Mouse (Mus musculus) small intestine, adult 2 months (tissue): Measurements from ENCODE around the gene 2010111I01Rik. TPM values are rescaled to one million over a fixed set of nuclear protein-coding genes. Genes with fewer than 3 reads are reported as not detected.
"Not testable (repeated sequence)": the region's sequence is repeated elsewhere in the genome, so short reads cannot be mapped to it uniquely, and the experiment has no call there.

Experiments used
- H3K27ac ChIP-seq: fragments of 200-500 bp; 2 replicates; pipeline ENCODE4 v1.5.1; 2012; ENCODE audit warnings: low read depth, low read length, control low read depth, inconsistent platforms; ENCODE audit not compliant: insufficient read depth
- H3K27me3 ChIP-seq: fragments of 200-500 bp; 2 replicates; pipeline ENCODE4 v1.6.1; 2012; ENCODE audit warnings: mild to moderate bottlenecking, moderate library complexity, low read length, inconsistent platforms; ENCODE audit not compliant: control insufficient read depth, insufficient read depth
- H3K36me3 ChIP-seq: fragments of 200-500 bp; 2 replicates; pipeline ENCODE4 v1.6.1; 2012; ENCODE audit warnings: mild to moderate bottlenecking, low read length, control low read depth, inconsistent platforms; ENCODE audit not compliant: control insufficient read depth, insufficient read depth
- H3K4me1 ChIP-seq: fragments of 200-500 bp; 2 replicates; pipeline ENCODE4 v1.6.1; 2012; ENCODE audit warnings: low read length, inconsistent platforms, mixed read lengths; ENCODE audit not compliant: control insufficient read depth, insufficient read depth, insufficient read length
- H3K4me3 ChIP-seq: fragments of 200-500 bp; 2 replicates; pipeline ENCODE4 v1.5.1; 2012; ENCODE audit warnings: low read depth, mild to moderate bottlenecking, control low read depth, inconsistent platforms, low read length, moderate library complexity
- CTCF ChIP-seq: fragments of 200-500 bp; IDR thresholded peaks from 2 replicates; pipeline ENCODE4 v1.5.1; 2012; ENCODE audit warnings: low read depth, mild to moderate bottlenecking, control low read depth, inconsistent platforms, low read length, moderate library complexity, mixed read lengths; ENCODE audit not compliant: insufficient replicate concordance, insufficient read length; ENCODE audit errors: extremely low read depth
- POLR2A ChIP-seq: fragments of 200-500 bp; IDR thresholded peaks from 2 replicates; pipeline ENCODE4 v1.6.1; 2012; ENCODE audit warnings: low read depth, mild to moderate bottlenecking, control low read depth, inconsistent platforms, low read length, moderate library complexity
- WGBS: fragments of 180-500 bp; shearing (Covaris S2); methylation state at CpG from one replicate; pipeline ENCODE4 v1.1.7; 2018; 5-methylcytosine and 5-hydroxymethylcytosine counted together
- polyA plus RNA-seq: library from polyadenylated mRNA; depleted of rRNA; stranded (reverse); fragments of >200 nt; gene quantifications from 2 replicates; pipeline ENCODE4 v1.2.3, GENCODE M21; 2012

The 2010111I01Rik gene
- polyA plus RNA-seq, 1 experiment, result 48.4 TPM

DNA sequence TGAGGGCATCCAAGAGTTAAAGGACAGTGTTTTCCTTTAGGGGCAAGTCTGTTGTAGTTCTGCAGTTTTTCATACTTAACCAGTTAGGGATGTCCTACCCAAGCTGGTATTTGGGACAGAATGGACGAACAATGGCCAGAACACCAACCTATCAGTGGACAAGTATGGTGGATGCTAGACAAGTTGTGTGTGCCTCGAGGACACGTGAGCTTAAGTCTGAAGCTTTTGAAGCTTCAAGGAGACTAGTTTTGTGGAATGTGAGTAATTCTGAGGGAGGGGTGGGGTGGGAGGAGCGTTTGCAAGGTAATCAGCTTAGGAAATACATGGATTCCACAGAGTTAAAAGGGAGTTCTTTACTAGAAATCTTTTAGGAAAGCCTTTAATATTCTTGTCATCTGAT lies 115.5 kb downstream of the 2010111I01Rik start:
- Histone ChIP-seq H3K36me3 (no peaks in the 10 kb centered on the region), H3K27ac (no peak overlapping the region)

DNA sequence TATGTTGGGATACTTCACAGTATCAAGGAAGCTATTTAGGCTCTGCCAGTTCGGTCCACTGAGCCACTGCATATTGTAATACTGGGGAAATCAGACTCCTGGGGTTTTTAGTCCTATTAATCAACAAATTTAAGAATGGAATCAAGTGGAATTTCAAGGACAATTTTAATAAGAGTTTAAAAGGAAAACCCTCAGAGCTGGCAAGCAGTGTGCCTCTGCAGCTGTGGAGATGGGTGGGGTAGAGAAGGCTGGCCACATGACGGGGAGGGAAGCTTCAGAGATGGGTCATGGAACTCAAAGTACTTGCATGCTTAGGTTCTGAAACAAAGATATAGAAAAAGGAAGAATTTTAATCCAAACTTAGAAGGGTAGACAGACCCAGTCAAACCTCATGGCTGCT lies 116.1 kb downstream of the 2010111I01Rik start:
- no peaks in the 10 kb centered on the region for H3K36me3 ChIP-seq
- no peaks in the 10 kb centered on the region; the same call in 1 of the 2 replicates for H3K4me1 ChIP-seq
- WGBS, result 83% methylated on average over 2 of the region's 2 CpGs
- no peak overlapping the region for H3K4me3 ChIP-seq
- TF ChIP-seq CTCF (no peak), POLR2A (no peak)
- no peak overlapping the region for H3K27ac ChIP-seq
- H3K27me3 ChIP-seq, result no peaks in the 10 kb centered on the region

More for the DNA sequence above, 115.5 kb downstream of the 2010111I01Rik start:
- TF ChIP-seq POLR2A (no peak), CTCF (no peak)
- WGBS, result 82% methylated on average over 4 of the region's 4 CpGs
- H3K4me3 ChIP-seq, result no peak overlapping the region
- H3K4me1 ChIP-seq, result no peaks in the 10 kb centered on the region; the same call in 1 of the 2 replicates
- no peaks in the 10 kb centered on the region for H3K27me3 ChIP-seq

DNA sequence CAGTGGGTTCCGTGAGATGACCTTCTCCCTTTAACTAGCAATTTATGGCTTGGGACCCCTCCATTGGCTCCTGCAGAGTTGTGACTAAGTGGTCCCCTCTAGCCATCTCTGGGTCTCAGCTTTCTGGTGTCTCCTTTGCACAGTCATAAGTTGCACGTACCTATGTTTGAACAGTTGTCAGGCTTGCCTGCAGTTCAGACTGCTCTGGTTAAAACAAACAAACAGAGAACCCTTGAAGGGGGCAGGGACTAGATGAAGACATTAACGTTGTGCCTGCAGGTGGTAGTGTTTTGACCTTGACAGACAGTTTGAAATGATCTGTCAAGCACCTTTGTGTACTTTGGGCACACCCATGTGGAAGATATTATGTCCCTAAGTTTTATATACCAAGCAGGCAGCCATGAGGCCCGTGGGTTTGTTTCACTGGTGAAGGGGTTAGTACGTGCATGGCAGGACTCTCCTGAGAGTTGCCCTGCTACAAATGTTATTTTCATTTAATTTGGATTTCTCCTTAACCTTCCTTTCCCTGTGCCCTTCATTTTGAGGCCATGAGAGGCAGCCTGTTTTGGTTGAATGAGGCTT lies 118.0 kb downstream of the 2010111I01Rik start:
- Histone ChIP-seq H3K4me3 (no peak overlapping the region), H3K4me1 (no peaks in the 10 kb centered on the region), H3K27me3 (no peaks in the 10 kb centered on the region), H3K36me3 (no peaks in the 10 kb centered on the region), H3K27ac (no peak overlapping the region)
- WGBS, result 30% methylated on average over 5 of the region's 5 CpGs
- TF ChIP-seq POLR2A (no peak), CTCF (no peak)

DNA sequence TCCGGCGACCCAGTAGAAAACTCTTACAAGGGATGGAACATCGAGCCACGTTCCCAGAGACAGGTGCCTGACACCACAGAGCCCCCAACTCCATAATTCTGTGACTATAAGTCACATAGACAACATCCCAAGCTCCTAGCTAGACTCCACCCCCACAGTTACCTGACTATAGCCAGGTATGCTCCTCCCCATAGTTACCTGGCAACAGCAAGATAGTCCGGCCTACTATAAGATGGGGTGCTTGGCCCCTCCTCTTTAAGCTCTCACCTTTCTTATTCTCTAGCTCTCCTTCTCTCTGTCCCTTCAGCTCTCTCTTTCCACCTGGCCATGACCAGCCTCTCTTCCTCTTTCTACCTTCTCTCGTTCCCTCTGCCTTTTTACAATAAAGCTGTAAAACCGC lies 118.4 kb downstream of the 2010111I01Rik start:
- not testable (repeated sequence) for H3K4me1 ChIP-seq, H3K4me3 ChIP-seq, H3K27ac ChIP-seq, H3K36me3 ChIP-seq, H3K27me3 ChIP-seq
- WGBS, result 44% methylated on average over 7 of the region's 7 CpGs

DNA sequence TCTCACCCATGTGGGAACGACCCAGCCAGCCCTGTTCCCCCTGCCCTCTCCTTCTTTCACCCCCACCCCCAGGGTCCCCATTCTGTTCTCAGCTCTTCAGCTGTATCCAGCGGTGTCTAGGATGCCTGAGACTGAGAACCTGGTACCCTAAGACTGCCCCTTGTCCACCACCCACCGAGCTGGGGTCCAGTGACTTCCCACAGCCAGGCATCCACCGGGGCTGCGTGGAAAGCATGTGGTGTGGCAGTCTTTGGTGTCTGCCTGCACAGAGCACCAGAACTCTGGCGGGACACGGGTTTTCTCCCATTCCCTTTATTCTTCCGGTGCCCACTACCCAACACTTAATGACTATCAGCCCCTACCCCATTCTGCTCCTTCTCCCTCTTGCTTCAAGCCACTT lies 119.0 kb downstream of the 2010111I01Rik start:
- no peaks in the 10 kb centered on the region for H3K27me3 ChIP-seq
- H3K4me1 ChIP-seq, result no peaks in the 10 kb centered on the region
- TF ChIP-seq POLR2A (no peak), CTCF (no peak)
- WGBS, result 92% methylated on average over 8 of the region's 8 CpGs
- no peak overlapping the region for H3K4me3 ChIP-seq
- no peak overlapping the region for H3K27ac ChIP-seq
- H3K36me3 ChIP-seq, result no peaks in the 10 kb centered on the region

DNA sequence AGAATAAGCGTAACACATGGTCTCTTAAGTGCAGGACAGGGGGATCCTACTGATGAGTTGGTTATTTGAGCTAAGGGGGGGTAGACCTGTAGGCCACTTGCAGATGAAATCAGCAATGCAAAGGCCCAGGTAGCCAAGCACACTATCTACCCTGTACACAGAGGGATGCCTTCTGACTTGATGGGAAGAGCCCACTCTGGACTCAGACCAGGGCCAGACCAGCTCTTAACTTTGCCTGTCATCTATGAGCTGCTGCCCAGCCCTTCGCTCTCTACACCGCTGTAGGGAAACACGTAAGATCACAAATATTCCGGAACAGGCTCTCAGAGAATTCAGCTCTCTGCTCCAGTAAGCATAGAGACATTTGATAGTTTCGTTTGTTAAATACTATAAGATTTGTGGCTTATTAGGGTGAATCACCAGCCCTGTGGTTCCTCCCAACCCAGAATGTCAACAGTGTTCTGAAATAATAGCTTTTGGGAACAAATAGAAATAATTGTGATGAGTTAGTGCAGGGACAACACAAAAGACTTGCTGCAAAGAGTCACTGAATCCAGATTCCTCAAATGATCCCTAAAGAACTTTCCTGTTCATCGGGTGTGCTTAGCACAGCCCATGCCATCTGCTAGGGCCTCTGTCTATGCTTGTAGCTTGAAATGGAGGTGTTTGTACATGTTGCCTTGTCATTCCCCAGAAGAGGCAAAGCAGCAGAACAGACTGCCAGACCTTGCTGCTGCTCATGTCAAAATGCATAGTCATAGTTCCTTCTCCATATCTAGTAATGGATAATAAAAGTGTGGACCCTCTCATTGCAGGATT lies 123.4 kb downstream of the 2010111I01Rik start:
- no peak for TF ChIP-seq POLR2A
- TF ChIP-seq CTCF, result no peak
- H3K4me3 ChIP-seq, result no peak overlapping the region

DNA sequence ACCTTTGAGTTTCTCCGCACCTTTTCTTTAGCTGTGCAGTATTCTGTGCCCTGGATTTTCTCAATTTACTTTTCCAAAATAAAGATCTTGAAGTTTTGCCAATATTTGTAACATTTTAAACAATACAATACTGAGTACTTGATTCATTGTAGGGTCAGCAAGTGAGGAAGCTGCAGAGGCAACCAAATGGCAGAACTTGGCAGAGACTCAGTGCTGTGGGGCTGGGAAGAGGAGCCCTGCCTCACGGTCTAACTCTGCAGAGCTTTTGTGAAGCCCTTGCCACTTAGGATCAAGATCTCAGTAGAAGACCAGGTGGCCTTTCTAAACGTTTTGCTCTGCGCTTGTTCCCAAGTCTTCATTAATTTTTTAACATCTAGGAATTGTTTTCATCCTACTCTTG lies 124.8 kb downstream of the 2010111I01Rik start:
- H3K4me3 ChIP-seq, result no peak overlapping the region
- H3K4me1 ChIP-seq, result peaks cover 8% of the 10 kb centered on the region
- 83% methylated on average over 4 of the region's 4 CpGs for WGBS
- H3K27me3 ChIP-seq, result no peaks in the 10 kb centered on the region
- no peaks in the 10 kb centered on the region for H3K36me3 ChIP-seq
- H3K27ac ChIP-seq, result no peak overlapping the region
- no peak for TF ChIP-seq CTCF
- no peak for TF ChIP-seq POLR2A

More for the DNA sequence above, 123.4 kb downstream of the 2010111I01Rik start:
- 91% methylated on average over 7 of the region's 7 CpGs for WGBS
- peaks cover 6% of the 10 kb centered on the region for H3K4me1 ChIP-seq
- H3K36me3 ChIP-seq, result no peaks in the 10 kb centered on the region
- no peaks in the 10 kb centered on the region for H3K27me3 ChIP-seq
- no peak overlapping the region for H3K27ac ChIP-seq
